Mouse (Mus musculus) heart, postnatal 36 days (tissue): ENCODE measurements around the gene Golph3. TPM values are rescaled to one million over a fixed set of nuclear protein-coding genes. Genes with fewer than 3 reads are reported as not detected.

Experiments used
- DNase-seq, 2 experiments: peaks; one replicate each; pipeline ENCODE4 v3.0.0; 2021 to 2022
- intact Hi-C: fragments of 180-260 bp; cut with DNase I; formaldehyde crosslinking; loops from one replicate; pipeline ENCODE4 v1.15.1; 2025
- total RNA-seq, 2 experiments: library from RNA; stranded (reverse); gene quantifications; 2 replicates each; pipeline ENCODE4 v1.2.3; 2021

Gene Golph3
- 10 to 100 TPM; 81.7 to 83.7 TPM for total RNA-seq

GRCm38 (mm10) chr15:12321091-12321787 lies at the start of gene Golph3:
TSS of gene Golph3 (plus strand) at chr15:12321450.
- intact Hi-C loops, result loop anchor here (5.0 kb wide), 1 partner anchor 204 kb away; the partner anchor contains the start of gene Zfr
- peak; percentile 95 to 97 for DNase-seq

GRCm38 (mm10) chr15:12273325-12274052 lies 47.8 kb upstream of the Golph3 start:
- no peak for DNase-seq

GRCm38 (mm10) chr15:12274053-12274769 lies 47.0 kb upstream of the Golph3 start:
- intact Hi-C loops, result loop anchor here (5.0 kb wide), 2 partner anchors 303 to 523 kb away; no protein-coding TSS in a partner anchor
- DNase-seq, result no peak

More at GRCm38 (mm10) chr15:12273325-12274052, 47.8 kb upstream of the Golph3 start:
- intact Hi-C loops, result loop anchor here (5.0 kb wide), 2 partner anchors 304 to 524 kb away; no protein-coding TSS in a partner anchor

GRCm38 (mm10) chr15:12275091-12275623 lies 46.1 kb upstream of the Golph3 start:
- intact Hi-C loops, result no loop called here
- DNase-seq, result no peak

GRCm38 (mm10) chr15:12279816-12280215 lies 41.4 kb upstream of the Golph3 start:
- no peak for DNase-seq
- intact Hi-C loops, result no loop called here

- DNase-seq, result no peak
- intact Hi-C loops, result no loop called here
These were observed 36.3 kb upstream of the Golph3 start for GRCm38 (mm10) chr15:12284794-12285534.

- intact Hi-C loops, result no loop called here
- DNase-seq, result no peak
These were observed 35.8 kb upstream of the Golph3 start for GRCm38 (mm10) chr15:12285535-12285809.

GRCm38 (mm10) chr15:12290330-12290729 lies 30.9 kb upstream of the Golph3 start:
- intact Hi-C loops, result no loop called here
- DNase-seq, result no peak

- intact Hi-C loops, result no loop called here
- no peak for DNase-seq
These were observed 29.5 kb upstream of the Golph3 start for GRCm38 (mm10) chr15:12291757-12292156.

- intact Hi-C loops, result no loop called here
- no peak for DNase-seq
These were observed 25.0 kb upstream of the Golph3 start for GRCm38 (mm10) chr15:12296228-12296627.

- intact Hi-C loops, result no loop called here
- no peak for DNase-seq
These were observed 23.0 kb upstream of the Golph3 start for GRCm38 (mm10) chr15:12298231-12298737.

GRCm38 (mm10) chr15:12301771-12302170 lies 19.5 kb upstream of the Golph3 start:
- intact Hi-C loops, result no loop called here
- DNase-seq, result no peak

GRCm38 (mm10) chr15:12306188-12307071 lies 14.8 kb upstream of the Golph3 start:
- no peak for DNase-seq
- intact Hi-C loops, result no loop called here

GRCm38 (mm10) chr15:12307114-12307513 lies 14.1 kb upstream of the Golph3 start:
- intact Hi-C loops, result no loop called here
- DNase-seq, result no peak

GRCm38 (mm10) chr15:12308539-12308938 lies 12.7 kb upstream of the Golph3 start:
- intact Hi-C loops, result no loop called here
- no peak for DNase-seq

GRCm38 (mm10) chr15:12310676-12311075 lies 10.6 kb upstream of the Golph3 start:
- intact Hi-C loops, result no loop called here
- no peak for DNase-seq

- intact Hi-C loops, result no loop called here
- no peak for DNase-seq
These were observed 9.8 kb upstream of the Golph3 start for GRCm38 (mm10) chr15:12311465-12311864.

- DNase-seq, result no peak
- intact Hi-C loops, result no loop called here
These were observed 8.0 kb upstream of the Golph3 start for GRCm38 (mm10) chr15:12313255-12313654.

GRCm38 (mm10) chr15:12314584-12314983 lies 6.7 kb upstream of the Golph3 start:
- intact Hi-C loops, result no loop called here
- DNase-seq, result no peak
